Mouse (Mus musculus): ENCODE results near the gene Ssr2. TPM values are rescaled to one million over a fixed set of nuclear protein-coding genes. Genes with fewer than 3 reads are reported as not detected.

The Ssr2 gene
- total and polyA plus RNA-seq, 3 experiments, result 346 to 377 (median 364) TPM

GRCm38 (mm10) chr3:88607758-88608138 lies 32.1 kb downstream of the Ssr2 start:
- in situ Hi-C loops (cut with MboI; ENCODE audit: low pct_ligation_motif_present, low pct_unique_long_range_greater_than_20kb, low sequenced_read_pairs), result loop anchor here (25.0 kb wide), 1 partner anchor 130 kb away; no protein-coding TSS in a partner anchor
- Histone ChIP-seq H3K36me3 (replicated peaks in 1 of 2; ENCODE audit: control insufficient read depth in 1 of 2, insufficient read depth in 1 of 2, low read length in 1 of 2) (no peaks in the 10 kb centered on the region), H3K4me1 (ENCODE audit: control insufficient read depth in 1 of 2, insufficient read depth in 2 of 2) (peaks cover 2 to 36% of the 10 kb centered on the region in 2 experiments; a peak in 2 of 4 replicates), H3K79me2 (replicated peaks; ENCODE audit: control insufficient read depth, extremely low read depth, insufficient read depth, poor library complexity, severe bottlenecking) (no peaks in the 10 kb centered on the region), H3K27me3 (replicated peaks) (no peaks in the 10 kb centered on the region), H3K9me3 (replicated peaks; ENCODE audit: low read length) (no peaks in the 10 kb centered on the region), H3K27ac (ENCODE audit: insufficient read depth, low read depth) (no peak overlapping the region), H3K9ac (ENCODE audit: insufficient read depth, low read depth) (no peak overlapping the region), H3K4me2 (ENCODE audit: insufficient read depth, low read depth, poor library complexity, severe bottlenecking) (peak overlapping the region; percentile 64; the same call in 1 of the 2 replicates), H3K4me3 (replicated peaks in 1 of 3; ENCODE audit: low read depth in 2 of 3, low read length in 2 of 3, poor library complexity in 1 of 3) (no peak overlapping the region)
- no peak for DNase-seq (ENCODE audit: extremely low read depth)
- TF ChIP-seq MAX (IDR thresholded peaks at IDR 0.05; ENCODE audit: low read length) (no peak), ZNF384 (IDR thresholded peaks at IDR 0.05; ENCODE audit: low read depth, low read length) (no peak), E2F4 (IDR thresholded peaks at IDR 0.05; ENCODE audit: insufficient replicate concordance, low read depth, low read length) (no peak), SIN3A (IDR thresholded peaks at IDR 0.05; ENCODE audit: low read length) (no peak), ZC3H11A (IDR thresholded peaks at IDR 0.05; ENCODE audit: low read depth, low read length) (no peak), TBP (conservative IDR thresholded peaks at IDR 0.05; ENCODE audit: low read depth, low read length) (no peak), POLR2A (IDR thresholded peaks at IDR 0.05; ENCODE audit: low read depth, low read length) (no peak), ETS1 (conservative IDR thresholded peaks at IDR 0.05; ENCODE audit: low read depth, low read length) (no peak), EP300 (IDR thresholded peaks at IDR 0.05; ENCODE audit: low read length) (no peak), MAFK (IDR thresholded peaks at IDR 0.05; ENCODE audit: insufficient replicate concordance, low read length) (no peak), MAZ (IDR thresholded peaks at IDR 0.05; ENCODE audit: low read depth, low read length) (no peak; the same call in 1 of the 2 replicates), SMC3 (IDR thresholded peaks at IDR 0.05; ENCODE audit: low read depth, low read length) (no peak), MYC (IDR thresholded peaks at IDR 0.05; ENCODE audit: low read depth, low read length) (no peak), TCF12 (IDR thresholded peaks at IDR 0.05; ENCODE audit: low read depth, low read length) (no peak), NELFE (IDR thresholded peaks at IDR 0.05; ENCODE audit: low read depth, low read length) (no peak)
- dilution Hi-C loops (cut with MboI; ENCODE audit: extremely low pct_ligation_motif_present, extremely low pct_unique_long_range_greater_than_20kb, low sequenced_read_pairs), result no loop called here

GRCm38 (mm10) chr3:88609066-88609465 lies 33.4 kb downstream of the Ssr2 start:
- no peaks in the 10 kb centered on the region for H3K27me3 ChIP-seq (replicated peaks)
- no peaks in the 10 kb centered on the region for H3K36me3 ChIP-seq (replicated peaks in 1 of 2; ENCODE audit: control insufficient read depth in 1 of 2, insufficient read depth in 1 of 2, low read length in 1 of 2)
- no peaks in the 10 kb centered on the region for H3K9me3 ChIP-seq (replicated peaks; ENCODE audit: low read length)
- dilution Hi-C loops (cut with MboI; ENCODE audit: extremely low pct_ligation_motif_present, extremely low pct_unique_long_range_greater_than_20kb, low sequenced_read_pairs), result no loop called here
- no peak overlapping the region for H3K4me2 ChIP-seq (ENCODE audit: insufficient read depth, low read depth, poor library complexity, severe bottlenecking)
- H3K4me3 ChIP-seq (replicated peaks in 1 of 3; ENCODE audit: low read depth in 2 of 3, low read length in 2 of 3, poor library complexity in 1 of 3), result no peak overlapping the region
- no peak for DNase-seq (ENCODE audit: extremely low read depth)
- TF ChIP-seq JUND (conservative IDR thresholded peaks at IDR 0.05; ENCODE audit: low read depth, low read length), result no peak
- TF ChIP-seq CHD1 (IDR thresholded peaks at IDR 0.05; ENCODE audit: low read depth, low read length), result no peak
- TF ChIP-seq BHLHE40 (IDR thresholded peaks at IDR 0.05; ENCODE audit: low read depth, low read length), result no peak
- TF ChIP-seq RCOR1 (conservative IDR thresholded peaks at IDR 0.05; ENCODE audit: low read depth, low read length), result no peak
- no peak for TF ChIP-seq NRF1 (IDR thresholded peaks at IDR 0.05; ENCODE audit: low read depth, low read length)
- no peak for TF ChIP-seq IRF4 (IDR thresholded peaks at IDR 0.05; ENCODE audit: low read depth, low read length)
- no peak for TF ChIP-seq USF2 (conservative IDR thresholded peaks at IDR 0.05; ENCODE audit: low read depth, low read length)
- H3K9ac ChIP-seq (ENCODE audit: insufficient read depth, low read depth), result no peak overlapping the region
- peaks cover 2 to 27% of the 10 kb centered on the region in 2 experiments; a peak in 2 of 4 replicates for H3K4me1 ChIP-seq (ENCODE audit: control insufficient read depth in 1 of 2, insufficient read depth in 2 of 2)
- in situ Hi-C loops (cut with MboI; ENCODE audit: low pct_ligation_motif_present, low pct_unique_long_range_greater_than_20kb, low sequenced_read_pairs), result loop anchor here (25.0 kb wide), 1 partner anchor 128 kb away; no protein-coding TSS in a partner anchor
- H3K79me2 ChIP-seq (replicated peaks; ENCODE audit: control insufficient read depth, extremely low read depth, insufficient read depth, poor library complexity, severe bottlenecking), result no peaks in the 10 kb centered on the region
- no peak overlapping the region for H3K27ac ChIP-seq (ENCODE audit: insufficient read depth, low read depth)

Data from CH12.LX (cell line).